Comparison of ENCODE assay signal across 8 mouse cellular contexts in genomic region chr1:78657021-78657629, GRCm38 (mm10). TPM values are rescaled to one million over a fixed set of nuclear protein-coding genes. Genes with fewer than 3 reads are reported as not detected.
DNase-seq lines count a peak whose midpoint lies in the region; ATAC-seq and TF ChIP-seq lines count a peak whose summit lies in the region.

No protein-coding gene starts in this region.

- H3K9me3 ChIP-seq in limb, embryonic 15.5 days = no peaks in the 10 kb centered on the region
- H3K9me3 ChIP-seq in stomach, embryonic 15.5 days = no peaks in the 10 kb centered on the region

- H3K9ac ChIP-seq in limb, embryonic 15.5 days = peak overlapping the region; percentile 42; the same call in 1 of the 2 replicates
- peak overlapping the region; percentile 25; the same call in 1 of the 2 replicates for H3K9ac ChIP-seq in stomach, embryonic 15.5 days

- ATAC-seq in limb, embryonic 15.5 days (ENCODE audit: insufficient number of reproducible peaks, low FRiP score, low TSS enrichment, low read depth) = no peak
- ATAC-seq in stomach, embryonic 15.5 days (ENCODE audit: insufficient read depth, low FRiP score, low read depth) = no peak

- no peaks in the 10 kb centered on the region for H3K36me3 ChIP-seq in spleen, adult 2 months (ENCODE audit: control insufficient read depth, insufficient read depth, low read length)
- no peaks in the 10 kb centered on the region for H3K36me3 ChIP-seq in limb, embryonic 15.5 days
- no peaks in the 10 kb centered on the region for H3K36me3 ChIP-seq in stomach, embryonic 15.5 days

- peak; percentile 18 for DNase-seq in embryo, embryonic 10 days (ENCODE audit: low spot score)
- DNase-seq in embryo, embryonic 10.5 days (ENCODE audit: low spot score) = no peak
- DNase-seq in spleen, adult 2 months (ENCODE audit: low read depth in 1 of 2, low spot score in 2 of 2) = no peak
- no peak for DNase-seq in spleen, postnatal 10 days (ENCODE audit: low spot score in 2 of 2)
- DNase-seq in adrenal gland, adult 8-10 months = no peak
- DNase-seq in layer of hippocampus, adult 9-11 months = no peak

- H3K4me1 ChIP-seq in spleen, adult 2 months (ENCODE audit: control insufficient read depth, insufficient read depth, insufficient read length) = no peaks in the 10 kb centered on the region; the same call in 1 of the 2 replicates
- peaks cover 25% of the 10 kb centered on the region for H3K4me1 ChIP-seq in limb, embryonic 15.5 days
- H3K4me1 ChIP-seq in stomach, embryonic 15.5 days = peaks cover 21% of the 10 kb centered on the region

- no peak for TF ChIP-seq POLR2A in spleen, adult 2 months (IDR thresholded peaks at IDR 0.05; ENCODE audit: low read depth, low read length)

- WGBS in spleen, adult 2 months = 33% methylated on average over 22 of the region's 22 CpGs
- WGBS in limb, embryonic 15.5 days = 23% methylated on average over 22 of the region's 22 CpGs
- 24% methylated on average over 22 of the region's 22 CpGs for WGBS in stomach, embryonic 15.5 days

- H3K27ac ChIP-seq in spleen, adult 2 months (ENCODE audit: insufficient read depth, low read length) = no peak overlapping the region
- peak overlapping the region; percentile 92 for H3K27ac ChIP-seq in limb, embryonic 15.5 days
- H3K27ac ChIP-seq in stomach, embryonic 15.5 days = peak overlapping the region; percentile 85

- peak overlapping the region; percentile 98; the same call in 1 of the 2 replicates for H3K4me3 ChIP-seq in spleen, adult 2 months (ENCODE audit: extremely low read depth, insufficient read depth, insufficient read length)
- peak overlapping the region; percentile 91 for H3K4me3 ChIP-seq in limb, embryonic 15.5 days
- peak overlapping the region; percentile 96 for H3K4me3 ChIP-seq in stomach, embryonic 15.5 days (replicated peaks)

- peak overlapping the region; percentile 67 for H3K4me2 ChIP-seq in limb, embryonic 15.5 days
- peak overlapping the region; percentile 75 for H3K4me2 ChIP-seq in stomach, embryonic 15.5 days

- H3K27me3 ChIP-seq in spleen, adult 2 months (ENCODE audit: control insufficient read depth, insufficient read depth, low read length) = 0 out of 2 replicates have a peak, but pooled peaks cover 3% of the 10 kb centered on the region
- no peaks in the 10 kb centered on the region for H3K27me3 ChIP-seq in limb, embryonic 15.5 days
- no peaks in the 10 kb centered on the region for H3K27me3 ChIP-seq in stomach, embryonic 15.5 days (replicated peaks)

- TF ChIP-seq CTCF in spleen, adult 2 months (IDR thresholded peaks at IDR 0.05; ENCODE audit: extremely low read depth, insufficient read depth, insufficient read length, insufficient replicate concordance) = no peak

RNA-seq across cellular contexts. Expression of gene Acsl3, which starts 0.5 kb away (rescaled TPM):
- polyA plus RNA-seq in spleen, adult 2 months (2012; rRNA removed) = 1.6 and 1.8 TPM in 2 replicates
- polyA plus RNA-seq in limb, embryonic 15.5 days (2015; fragmentation: Nextera tagmentation; extraction: Ambion mirVana) = 55.5 and 62.2 TPM in 2 replicates
- 61.0 and 61.9 TPM in 2 replicates for polyA plus RNA-seq in stomach, embryonic 15.5 days (2015; fragmentation: Nextera tagmentation; extraction: Ambion mirVana)
- 10 to 100 TPM; 28.5 to 36.8 (median 34.4) TPM for total RNA-seq in adrenal gland, adult 8-10 months (2022)

RNA-seq across cellular contexts. Expression of gene Utp14b, which starts 0.7 kb away (rescaled TPM):
- 0.16 and 0.46 TPM in 2 replicates for polyA plus RNA-seq in spleen, adult 2 months (2012; rRNA removed)
- polyA plus RNA-seq in limb, embryonic 15.5 days (2015; fragmentation: Nextera tagmentation; extraction: Ambion mirVana) = 2.7 and 3.6 TPM in 2 replicates
- polyA plus RNA-seq in stomach, embryonic 15.5 days (2015; fragmentation: Nextera tagmentation; extraction: Ambion mirVana) = 3.0 and 3.6 TPM in 2 replicates
- total RNA-seq in adrenal gland, adult 8-10 months (2022) = 1 to 10 TPM; 4.0 to 8.7 (median 5.4) TPM

Comparison
In these comparisons a context has a peak if more than half of its experiments do, and no peak if none do; other contexts are left out.
1. RNA of gene Acsl3, which starts 0.5 kb away (polyA plus RNA-seq): 61.0 to 61.9 TPM in stomach, embryonic 15.5 days and 55.5 to 62.2 TPM in limb, embryonic 15.5 days; 1.6 to 1.8 TPM in spleen, adult 2 months; every median in the first group is over 10 times any median in the second.
2. Peak in every context shown above with its lines, with median percentiles within 50 percentile points of each other: H3K4me3 ChIP-seq.